Mouse (Mus musculus) ZHBTc4 (cell line): ENCODE measurements at regions not wholly inside any gene's neighbourhood (a gene's known extent, or its start where the extent isn't known, plus 50 kb on each side); places are given as distances from the start of the nearest gene placed in this dataset.
A peak's percentile ranks its signal among the peaks of the same experiment; 100 is the strongest.

Experiments
- DNase-seq: peaks from one replicate; pipeline ENCODE4 v3.0.0-alpha.2; 2011; ENCODE audit warnings: low read depth, low spot score

DNA sequence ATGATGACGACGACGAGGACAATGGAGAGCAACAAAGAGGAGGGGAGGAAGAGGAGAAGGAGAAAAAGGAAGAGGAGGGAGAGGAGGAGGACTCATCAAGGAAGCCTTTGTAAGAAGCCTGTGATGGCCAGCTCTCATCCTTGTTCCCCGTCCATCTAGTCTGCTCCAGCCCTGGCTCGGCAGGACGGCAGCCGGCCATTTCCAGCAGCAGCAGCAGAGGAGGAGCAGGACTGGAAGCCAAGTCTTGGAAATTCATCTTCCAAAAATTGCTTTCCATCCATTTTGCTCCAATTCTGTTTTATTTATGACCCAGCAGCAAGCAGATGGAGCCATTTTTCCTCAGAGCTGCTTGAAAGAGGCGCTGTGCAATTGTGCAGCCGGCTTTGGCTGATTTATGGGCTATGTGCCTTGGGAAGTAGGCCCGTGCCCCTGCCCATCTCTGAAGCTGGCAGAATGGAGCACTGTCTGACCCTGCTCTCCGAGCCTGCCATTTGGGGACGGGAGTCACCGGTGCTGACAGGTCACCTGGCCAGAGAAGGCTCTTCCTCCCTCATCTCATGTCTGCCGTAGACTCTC, 231.2 kb upstream of the N4bp1 start:
- DNase-seq, result no peak

DNA sequence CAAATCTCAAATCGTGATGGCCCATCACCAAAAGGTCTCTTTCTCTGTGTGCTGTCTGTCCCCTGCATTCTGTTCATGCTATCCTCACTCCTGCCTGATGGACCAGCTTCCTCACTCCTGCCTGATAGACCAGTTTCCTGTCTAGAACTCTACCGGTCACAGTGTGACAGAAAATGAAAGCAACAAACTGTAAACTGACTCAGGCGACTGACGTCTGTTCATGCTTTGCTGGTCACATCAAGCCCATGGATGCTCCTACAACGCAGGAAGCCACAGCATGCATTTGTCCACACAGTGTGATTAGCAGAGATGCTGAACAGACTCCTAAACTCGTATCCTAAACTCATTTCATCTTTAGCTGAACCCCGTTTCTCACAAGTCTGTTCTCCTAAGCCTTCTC, 227.3 kb upstream of the N4bp1 start:
- DNase-seq, result no peak

GRCm38 (mm10) chr8:87105106-87105505, 220.0 kb upstream of the N4bp1 start:
- no peak for DNase-seq

DNA sequence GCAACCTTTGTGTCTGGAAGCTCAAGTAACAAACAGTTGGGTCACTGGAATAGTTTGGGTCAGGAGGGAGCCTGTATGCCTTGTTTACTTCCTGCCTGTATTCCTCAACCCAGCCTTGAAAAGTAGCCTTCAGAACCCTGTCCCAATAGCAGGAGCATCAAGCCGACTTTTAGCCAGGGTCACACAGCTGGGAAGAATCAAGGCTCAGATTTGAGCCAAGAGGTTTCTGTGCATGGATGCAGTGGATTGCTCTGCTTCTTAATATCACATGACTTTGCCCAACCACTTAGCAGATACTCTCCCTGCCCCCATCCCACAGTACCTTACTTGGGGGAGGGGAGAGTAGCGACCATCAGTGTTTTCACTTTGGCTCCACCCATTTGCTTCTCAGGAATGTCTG, 210.2 kb upstream of the N4bp1 start:
- DNase-seq, result peak; percentile 5

DNA sequence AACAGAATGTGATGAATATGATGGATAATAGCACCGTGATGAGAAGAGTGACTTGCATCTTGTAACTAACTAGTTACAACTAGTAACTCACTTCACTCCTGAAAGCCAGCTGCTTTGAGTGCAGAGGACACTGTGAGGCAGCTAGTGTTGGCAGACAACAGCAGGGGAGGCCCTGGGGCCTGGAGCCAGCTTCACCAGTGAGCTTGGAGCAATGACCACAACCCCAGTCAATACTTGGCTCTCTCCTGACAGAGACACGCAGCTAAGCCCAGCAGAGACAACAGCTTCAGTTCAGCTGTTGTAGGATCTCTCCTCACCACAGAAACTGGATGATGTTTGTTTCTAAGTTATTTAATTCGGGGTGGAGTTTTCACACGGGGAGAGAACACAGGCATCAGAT, 209.6 kb upstream of the N4bp1 start:
- DNase-seq, result no peak

GRCm38 (mm10) chr8:87093716-87094115, 208.7 kb upstream of the N4bp1 start:
- no peak for DNase-seq

DNA sequence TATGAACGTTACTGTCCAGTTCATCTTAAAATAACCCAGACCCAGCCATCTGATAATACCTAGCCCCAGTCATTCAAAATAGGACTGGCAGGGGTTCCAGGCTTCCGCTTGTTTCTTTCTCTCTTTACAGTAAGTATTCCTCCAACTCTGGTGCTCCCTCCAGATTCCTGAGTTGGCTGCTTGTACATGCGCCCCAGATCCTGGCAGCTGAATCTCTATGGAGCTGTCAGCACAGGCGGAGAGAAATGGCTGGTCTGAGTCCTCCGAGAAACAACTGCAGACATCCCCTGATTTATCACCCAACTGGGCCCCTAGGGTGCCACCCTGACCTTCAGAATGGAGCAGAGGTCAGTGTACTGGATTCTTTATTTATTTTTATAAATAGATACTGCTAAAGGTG, 208.0 kb upstream of the N4bp1 start:
- DNase-seq, result no peak

DNA sequence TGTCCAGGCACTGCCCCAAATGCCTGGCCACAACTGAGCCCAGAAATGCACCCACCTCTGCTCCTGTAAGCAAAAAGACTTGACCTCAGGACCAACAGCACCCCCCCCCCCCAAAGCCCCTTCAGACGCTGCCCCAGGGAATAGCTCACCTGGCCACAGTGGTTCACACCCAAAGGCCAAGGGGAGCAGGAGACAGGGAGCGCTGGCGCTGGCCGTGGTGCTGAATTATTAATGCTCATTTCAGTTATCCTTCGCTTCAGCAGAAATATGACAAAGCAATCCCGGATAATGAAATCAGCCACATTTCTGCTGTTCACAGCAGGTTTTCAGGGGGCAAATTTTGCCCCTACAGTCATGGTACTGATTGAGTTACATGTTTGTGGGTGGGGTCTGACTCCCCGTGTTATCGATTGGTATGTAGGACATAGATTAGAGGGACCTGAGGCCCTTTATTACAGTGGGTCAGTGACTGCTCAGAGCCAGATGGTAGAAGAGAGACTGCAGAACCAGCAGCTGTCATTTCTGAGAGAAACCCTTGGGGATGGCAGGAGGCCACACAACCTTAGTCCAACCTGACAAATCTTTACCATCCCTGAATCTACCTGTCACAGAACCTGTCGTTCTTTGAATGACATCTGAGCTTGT, 202.5 kb upstream of the N4bp1 start:
- peak; percentile 18 for DNase-seq

- no peak for DNase-seq
Observed at GRCm38 (mm10) chr8:87078260-87078659, 193.2 kb upstream of the N4bp1 start.

DNA sequence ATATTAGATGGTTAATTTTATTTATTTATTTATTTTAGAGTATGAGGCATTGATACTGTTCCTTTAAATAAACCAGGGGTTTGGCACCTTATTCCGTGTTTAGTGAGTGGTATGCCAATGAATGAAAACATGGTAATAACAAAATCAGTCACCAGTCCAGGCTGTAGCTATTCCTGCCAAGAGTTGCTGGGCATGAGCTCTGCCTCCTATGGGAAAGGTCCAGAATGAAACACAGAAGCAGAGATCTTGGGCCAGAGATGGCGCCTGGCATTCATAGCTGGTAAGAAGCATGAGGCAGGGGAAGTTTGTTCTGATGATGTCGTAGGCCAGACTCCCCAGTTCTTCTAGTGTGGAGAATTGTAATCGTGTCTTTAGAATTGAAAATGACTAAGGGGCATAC, 190.9 kb upstream of the N4bp1 start:
- no peak for DNase-seq

GRCm38 (mm10) chr8:87071224-87071623, 186.2 kb upstream of the N4bp1 start:
- DNase-seq, result no peak

DNA sequence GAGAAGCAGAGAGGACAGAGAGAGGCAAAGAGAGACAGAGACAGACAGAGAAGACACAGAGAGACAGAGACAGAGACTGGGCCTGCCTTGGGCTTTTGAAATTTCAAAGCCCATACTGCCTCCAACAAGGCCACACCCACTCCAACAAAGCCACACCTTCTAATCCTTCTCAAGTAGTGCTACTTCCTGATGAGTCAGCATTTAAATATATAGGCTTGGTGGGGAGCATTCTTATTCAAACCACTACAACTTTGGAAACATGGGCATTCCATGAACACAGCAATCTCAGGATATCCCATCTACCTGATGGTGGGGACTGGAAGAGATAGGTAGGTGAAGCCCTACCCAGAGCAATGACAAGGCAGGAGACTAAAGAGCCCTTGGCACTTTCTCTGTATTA, 182.0 kb upstream of the N4bp1 start:
- DNase-seq, result no peak

GRCm38 (mm10) chr8:87064768-87065167, 179.7 kb upstream of the N4bp1 start:
- no peak for DNase-seq

- DNase-seq, result no peak
Observed at GRCm38 (mm10) chr8:87064250-87064747, 179.2 kb upstream of the N4bp1 start.

DNA sequence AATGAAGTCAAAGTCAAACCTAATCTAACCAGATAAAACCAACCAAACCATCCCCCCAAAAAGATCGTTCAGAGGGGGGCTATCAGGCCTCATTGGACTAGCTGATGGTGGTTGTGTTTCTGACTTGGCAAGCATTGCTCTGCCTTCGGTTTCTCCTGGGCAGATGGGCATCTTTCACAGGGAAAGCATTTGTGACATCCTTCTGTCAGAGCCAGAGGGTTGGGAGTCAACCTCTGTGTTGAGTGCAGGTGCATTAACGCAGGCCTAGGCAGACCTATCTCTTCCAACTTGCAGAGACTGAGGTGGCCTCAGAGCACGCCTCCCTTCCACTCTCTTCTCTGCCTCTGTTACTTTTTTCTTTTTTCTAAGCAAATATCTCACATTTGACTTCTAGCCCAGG, 178.5 kb upstream of the N4bp1 start:
- no peak for DNase-seq

DNA sequence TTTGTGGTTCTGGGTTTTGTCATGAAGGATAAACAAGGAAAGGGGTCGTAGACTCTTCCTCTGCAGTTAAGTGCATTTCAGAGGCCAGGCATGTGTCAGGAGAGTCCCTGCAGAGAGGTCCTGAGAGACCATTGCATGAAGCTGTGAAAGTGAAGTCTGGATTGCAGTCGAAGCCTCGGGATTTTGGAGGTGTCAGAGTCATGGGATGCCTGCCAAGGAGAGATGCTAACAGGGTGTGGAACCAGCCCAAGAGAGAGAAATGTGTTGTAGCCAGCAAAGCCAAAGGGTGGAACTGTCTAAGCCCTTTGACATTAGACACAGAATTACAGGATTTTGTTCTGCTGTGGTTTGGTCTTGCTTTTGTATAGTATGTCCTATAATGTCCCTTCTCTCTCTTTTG, 164.7 kb upstream of the N4bp1 start:
- DNase-seq, result no peak

DNA sequence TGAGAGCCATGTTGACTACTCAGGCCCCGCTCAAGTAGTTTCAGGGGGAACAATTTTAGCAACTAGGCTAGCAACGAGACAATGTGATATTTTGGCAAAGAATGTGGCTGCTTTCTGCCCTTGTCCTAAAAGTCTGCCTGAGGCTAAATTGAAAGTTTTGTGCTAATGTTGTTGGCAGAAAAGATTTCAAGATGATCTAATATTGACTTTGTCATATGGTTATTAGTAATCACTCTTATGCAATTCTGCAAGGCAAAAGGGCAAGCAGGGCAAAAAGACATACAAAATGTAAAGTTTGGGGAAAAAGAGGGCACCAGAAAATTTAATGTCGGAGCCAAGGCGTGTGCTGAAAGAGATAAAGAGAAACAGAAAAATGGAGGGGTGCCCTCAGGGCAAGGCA, 164.1 kb upstream of the N4bp1 start:
- no peak for DNase-seq

DNA sequence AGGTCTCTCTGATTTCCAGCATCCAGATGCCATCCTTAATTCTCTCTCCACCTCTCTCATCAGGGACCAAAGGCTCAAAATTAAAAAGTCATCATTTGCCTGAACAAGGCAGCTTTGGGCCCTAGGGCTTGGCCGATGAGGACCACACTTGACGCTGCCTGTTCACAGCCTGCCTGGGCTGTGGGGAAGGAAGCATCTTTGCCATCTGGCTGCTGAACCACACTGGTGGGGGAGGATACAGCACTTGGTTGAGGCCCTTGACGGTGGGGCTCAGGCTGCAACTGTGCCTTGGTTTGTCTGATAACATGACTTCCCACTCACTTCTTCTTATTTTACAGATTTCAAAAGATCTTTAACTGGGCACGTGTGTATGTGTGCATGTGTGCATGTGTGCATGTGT, 161.5 kb upstream of the N4bp1 start:
- no peak for DNase-seq

DNA sequence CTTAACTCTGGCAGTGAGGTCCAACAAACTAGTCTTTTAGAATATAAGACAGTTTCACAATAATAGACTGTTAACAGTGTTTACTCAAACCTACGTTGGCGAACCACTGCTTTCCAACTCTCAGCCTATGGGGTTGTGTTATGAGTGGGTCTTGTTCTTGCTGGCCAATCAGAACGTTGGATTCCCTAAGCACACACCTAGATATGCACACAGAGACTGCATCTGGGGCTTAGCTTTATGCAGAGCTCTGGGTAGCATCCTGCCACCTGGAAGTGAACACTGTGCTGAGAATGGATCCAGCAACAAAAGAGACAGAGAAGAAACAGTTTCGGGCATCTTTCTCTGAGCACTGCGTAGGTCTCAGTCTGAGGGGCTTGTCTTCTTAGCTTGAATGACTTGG, 158.0 kb upstream of the N4bp1 start:
- DNase-seq, result no peak

DNA sequence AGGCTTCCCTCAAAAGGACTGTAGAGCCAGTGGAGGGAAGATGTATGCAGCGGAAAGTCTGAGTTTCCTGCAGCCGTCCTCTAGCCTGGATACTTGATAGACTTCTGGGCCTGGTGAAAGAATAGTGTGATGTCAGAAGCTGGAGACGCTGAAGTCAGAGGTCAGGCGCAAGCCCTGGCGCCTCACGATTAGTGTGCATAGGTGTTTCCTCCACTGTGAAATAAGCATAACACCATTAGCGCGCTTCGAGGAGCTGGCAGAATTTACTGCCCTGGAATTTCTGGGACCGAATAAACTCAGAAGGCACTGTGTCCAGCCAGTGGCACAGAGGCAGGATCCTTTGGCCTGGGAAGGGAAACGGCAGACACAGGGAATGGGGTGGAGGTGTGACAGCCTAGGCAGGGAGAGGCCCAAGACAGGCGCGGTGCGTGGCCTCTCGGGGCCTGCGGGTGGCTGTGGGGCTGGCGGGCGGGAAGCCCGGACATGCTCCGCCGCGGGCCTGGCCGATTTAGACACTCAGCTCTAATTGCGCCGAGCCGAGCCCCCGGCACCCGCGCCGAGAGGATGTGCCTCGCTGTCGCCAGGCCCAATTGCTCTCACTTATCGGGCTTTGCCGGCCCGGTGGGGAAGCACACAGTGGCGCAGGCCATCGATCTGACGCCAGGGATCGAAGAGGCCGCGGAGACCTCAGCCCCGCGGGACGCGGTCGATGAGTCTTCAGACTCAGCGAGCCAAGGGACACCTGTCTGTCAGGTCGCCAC, 152.7 kb upstream of the N4bp1 start:
- peak; percentile 65 for DNase-seq

DNA sequence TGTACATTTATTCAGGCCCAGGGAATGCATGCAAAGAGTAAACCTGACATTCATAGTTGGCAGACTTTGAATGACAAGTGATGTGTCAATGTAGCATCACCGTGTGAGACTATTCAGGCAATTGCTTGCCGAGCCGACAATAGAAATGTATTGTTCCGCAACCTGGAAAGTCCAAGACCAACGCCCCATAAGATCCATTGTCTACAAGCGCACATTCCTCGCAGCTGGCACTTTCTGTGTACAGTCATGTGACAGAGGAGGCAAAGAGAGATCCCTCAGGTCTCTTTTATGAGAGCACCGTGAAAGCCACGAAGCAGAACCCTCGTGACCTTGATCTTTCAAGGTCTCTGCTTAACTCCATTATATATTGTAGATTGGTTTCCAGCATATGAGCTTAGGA, 150.9 kb upstream of the N4bp1 start:
- DNase-seq, result peak; percentile 89

- DNase-seq, result no peak
Observed at GRCm38 (mm10) chr8:87028171-87028570, 143.1 kb upstream of the N4bp1 start.

DNA sequence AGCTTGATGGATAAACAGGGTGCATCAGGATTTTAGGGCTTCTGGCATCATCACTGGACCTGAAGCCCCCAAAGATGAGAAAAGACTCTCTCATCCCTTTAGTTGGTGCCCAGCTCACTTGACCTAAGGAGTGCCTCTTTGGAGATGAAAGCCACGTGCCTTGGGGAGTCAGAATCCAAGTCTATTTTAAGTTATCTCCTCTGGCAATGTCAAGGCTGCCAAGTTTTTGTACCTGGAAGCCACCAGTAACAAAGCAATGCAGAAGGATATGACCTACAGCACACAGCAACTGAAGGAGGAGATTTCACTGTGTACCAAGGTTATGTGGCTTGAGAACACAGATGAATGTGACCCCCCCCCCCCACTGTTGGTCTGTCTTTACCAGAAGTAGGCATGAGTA, 140.9 kb upstream of the N4bp1 start:
- DNase-seq, result no peak
